Mouse (Mus musculus): ENCODE measurements around the gene Cyp2ab1. TPM values are rescaled to one million over a fixed set of nuclear protein-coding genes. Genes with fewer than 3 reads are reported as not detected.

Cyp2ab1 gene
- polyA plus RNA-seq, 1 experiment from 2014 or later, result not detected

Other genes with a start within 250 kb of the Cyp2ab1 start
- gene Klhl24, start 227.9 kb downstream of the Cyp2ab1 start, polyA plus RNA-seq (2015; fragmentation: Nextera tagmentation; extraction: Ambion mirVana), result 32.2 and 33.6 TPM in 2 replicates
- gene Yeats2, start 184.3 kb downstream of the Cyp2ab1 start, polyA plus RNA-seq (2015; fragmentation: Nextera tagmentation; extraction: Ambion mirVana), result 36.0 and 37.6 TPM in 2 replicates
- gene Map6d1, start 84.0 kb downstream of the Cyp2ab1 start, polyA plus RNA-seq (2015; fragmentation: Nextera tagmentation; extraction: Ambion mirVana), result 0.74 and 0.85 TPM in 2 replicates
- 87.8 and 99.9 TPM in 2 replicates for gene Parl, start 23.0 kb downstream of the Cyp2ab1 start, polyA plus RNA-seq (2015; fragmentation: Nextera tagmentation; extraction: Ambion mirVana)
- gene Abcc5, start 101.0 kb upstream of the Cyp2ab1 start, polyA plus RNA-seq (2015; fragmentation: Nextera tagmentation; extraction: Ambion mirVana), result 56.1 and 63.1 TPM in 2 replicates
- gene Eif2b5, start 173.4 kb upstream of the Cyp2ab1 start, polyA plus RNA-seq (2015; fragmentation: Nextera tagmentation; extraction: Ambion mirVana), result 108 and 121 TPM in 2 replicates
- 25.0 and 27.9 TPM in 2 replicates for gene Dvl3, start 191.6 kb upstream of the Cyp2ab1 start, polyA plus RNA-seq (2015; fragmentation: Nextera tagmentation; extraction: Ambion mirVana)
- 633 and 651 TPM in 2 replicates for gene Ap2m1, start 210.1 kb upstream of the Cyp2ab1 start, polyA plus RNA-seq (2015; fragmentation: Nextera tagmentation; extraction: Ambion mirVana)
- gene Abcf3, start 223.2 kb upstream of the Cyp2ab1 start, polyA plus RNA-seq (2015; fragmentation: Nextera tagmentation; extraction: Ambion mirVana), result 52.6 and 64.5 TPM in 2 replicates